ENCODE assay signal across 8 mouse cellular contexts in the genomic region with DNA sequence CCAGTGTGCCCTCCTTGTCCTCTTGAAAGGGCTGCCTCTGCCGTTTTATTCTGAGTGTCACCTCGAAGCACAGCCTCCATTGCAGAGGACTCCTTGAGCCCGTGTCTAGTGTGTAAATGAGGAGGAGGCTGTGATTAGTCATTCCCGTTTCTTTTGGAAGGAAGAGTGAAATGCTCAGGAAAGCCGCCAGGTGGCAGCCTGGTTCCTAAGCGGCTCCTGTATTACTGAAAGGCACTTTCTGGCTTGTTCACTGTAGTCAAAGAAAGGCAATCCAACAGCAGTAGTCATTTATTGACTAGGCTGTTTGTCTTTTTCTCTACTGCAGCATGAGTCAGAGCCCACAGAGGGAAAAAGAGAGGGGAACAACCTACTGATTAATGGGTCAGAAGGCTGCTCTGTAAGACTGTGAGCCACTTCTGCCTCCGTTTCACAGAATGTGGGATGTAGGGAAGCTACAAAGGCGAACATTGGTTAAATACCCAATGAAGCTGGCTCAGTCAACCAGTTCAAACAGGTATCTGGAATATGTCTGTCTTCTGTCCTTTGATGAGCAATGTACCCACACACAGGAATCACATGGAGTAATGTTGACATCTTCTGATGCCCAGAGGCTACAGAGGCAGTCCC.
A peak's percentile ranks its signal among the peaks of the same experiment; 100 is the strongest.
DNase-seq lines count a peak whose midpoint lies in the region; ATAC-seq and TF ChIP-seq lines count a peak whose summit lies in the region.

No protein-coding gene starts in this region.

- no peak for TF ChIP-seq EP300 in heart, adult 2 months (IDR thresholded peaks at IDR 0.05; ENCODE audit: insufficient read depth, low read depth, low read length)

- peak; percentile 81 to 86 for DNase-seq in adrenal gland, postnatal 36 days
- DNase-seq in heart, adult 2 months, result peak; percentile 72 to 78
- DNase-seq in kidney, adult 2 months, result peak; percentile 85
- peak; percentile 80 for DNase-seq in limb, embryonic 10.5 days (ENCODE audit: low spot score)
- DNase-seq in midbrain, embryonic 11.5 days (ENCODE audit: low spot score, missing footprints), result peak; percentile 97

- H3K9me3 ChIP-seq in embryonic facial prominence, embryonic 13.5 days, result no peaks in the 10 kb centered on the region
- no peaks in the 10 kb centered on the region for H3K9me3 ChIP-seq in limb, embryonic 10.5 days (replicated peaks)
- H3K9me3 ChIP-seq in midbrain, embryonic 11.5 days (ENCODE audit: control insufficient read depth, low read length), result no peaks in the 10 kb centered on the region

- intact Hi-C loops in heart, adult 2 months (cut with DNase I), result loop anchor here (2.0 to 5.0 kb wide), 3 partner anchors 865 to 1449 kb away; no protein-coding TSS in a partner anchor

- peak; percentile 86 for TF ChIP-seq CTCF in heart, adult 2 months (IDR thresholded peaks at IDR 0.05)
- TF ChIP-seq CTCF in kidney, adult 2 months (conservative IDR thresholded peaks at IDR 0.05; ENCODE audit: insufficient read depth, insufficient read length, low read depth, low read length), result peak; percentile 81
- peak; percentile 62; the same call in 1 of the 2 replicates for TF ChIP-seq CTCF in small intestine, adult 2 months (IDR thresholded peaks at IDR 0.05; ENCODE audit: extremely low read depth, insufficient read length, insufficient replicate concordance, low read depth, low read length)

- no peak overlapping the region for H3K9ac ChIP-seq in embryonic facial prominence, embryonic 13.5 days
- no peak overlapping the region for H3K9ac ChIP-seq in heart, adult 2 months (ENCODE audit: low read depth, low read length)
- H3K9ac ChIP-seq in midbrain, embryonic 11.5 days (ENCODE audit: low read length), result no peak overlapping the region; the same call in 1 of the 2 replicates

- peaks cover 17% of the 10 kb centered on the region; the same call in 1 of the 2 replicates for H3K27me3 ChIP-seq in embryonic facial prominence, embryonic 13.5 days
- H3K27me3 ChIP-seq in heart, adult 2 months (ENCODE audit: control insufficient read depth, insufficient read depth, low read length), result no peaks in the 10 kb centered on the region
- H3K27me3 ChIP-seq in kidney, adult 2 months (replicated peaks; ENCODE audit: control insufficient read depth, insufficient read depth, low read length), result no peaks in the 10 kb centered on the region
- no peaks in the 10 kb centered on the region for H3K27me3 ChIP-seq in limb, embryonic 10.5 days (ENCODE audit: low read depth, poor library complexity, severe bottlenecking)
- no peaks in the 10 kb centered on the region for H3K27me3 ChIP-seq in midbrain, embryonic 11.5 days (ENCODE audit: control insufficient read depth, insufficient read depth, low read length)
- H3K27me3 ChIP-seq in small intestine, adult 2 months (ENCODE audit: control insufficient read depth, insufficient read depth, low read length), result no peaks in the 10 kb centered on the region

- no peaks in the 10 kb centered on the region for H3K79me2 ChIP-seq in heart, adult 2 months (replicated peaks; ENCODE audit: control insufficient read depth, insufficient read depth, low read length)

- H3K4me1 ChIP-seq in embryonic facial prominence, embryonic 13.5 days, result peaks cover 8% of the 10 kb centered on the region; the same call in 1 of the 2 replicates
- peaks cover 2% of the 10 kb centered on the region for H3K4me1 ChIP-seq in heart, adult 2 months (ENCODE audit: control insufficient read depth, insufficient read depth, low read length)
- H3K4me1 ChIP-seq in kidney, adult 2 months (ENCODE audit: control insufficient read depth, insufficient read depth, low read length), result no peaks in the 10 kb centered on the region; the same call in 1 of the 2 replicates
- peaks cover 7% of the 10 kb centered on the region for H3K4me1 ChIP-seq in limb, embryonic 10.5 days
- H3K4me1 ChIP-seq in midbrain, embryonic 11.5 days (ENCODE audit: control insufficient read depth, insufficient read depth, low read length), result peaks cover 2% of the 10 kb centered on the region
- H3K4me1 ChIP-seq in small intestine, adult 2 months (ENCODE audit: control insufficient read depth, insufficient read depth, insufficient read length, low read length), result no peaks in the 10 kb centered on the region

- H3K4me3 ChIP-seq in embryonic facial prominence, embryonic 13.5 days, result 0 out of 2 replicates have a peak overlapping the region, but pooled peaks have one; percentile 14
- H3K4me3 ChIP-seq in heart, adult 2 months, result peak overlapping the region; percentile 13; the same call in 1 of the 2 replicates
- no peak overlapping the region for H3K4me3 ChIP-seq in kidney, adult 2 months (ENCODE audit: insufficient read depth, low read depth, low read length)
- peak overlapping the region; percentile 24; the same call in 1 of the 2 replicates for H3K4me3 ChIP-seq in limb, embryonic 10.5 days
- H3K4me3 ChIP-seq in midbrain, embryonic 11.5 days (ENCODE audit: low read depth, low read length), result 0 out of 2 replicates have a peak overlapping the region, but pooled peaks have one; percentile 5
- H3K4me3 ChIP-seq in small intestine, adult 2 months (ENCODE audit: low read depth, low read length), result peak overlapping the region; percentile 21; the same call in 1 of the 2 replicates

- H3K36me3 ChIP-seq in embryonic facial prominence, embryonic 13.5 days, result no peaks in the 10 kb centered on the region
- no peaks in the 10 kb centered on the region for H3K36me3 ChIP-seq in heart, adult 2 months (ENCODE audit: control insufficient read depth, insufficient read depth, low read length)
- no peaks in the 10 kb centered on the region for H3K36me3 ChIP-seq in kidney, adult 2 months (ENCODE audit: control insufficient read depth, insufficient read depth, low read length)
- H3K36me3 ChIP-seq in limb, embryonic 10.5 days, result no peaks in the 10 kb centered on the region
- no peaks in the 10 kb centered on the region for H3K36me3 ChIP-seq in midbrain, embryonic 11.5 days (ENCODE audit: control insufficient read depth, insufficient read depth, low read length)
- no peaks in the 10 kb centered on the region for H3K36me3 ChIP-seq in small intestine, adult 2 months (ENCODE audit: control insufficient read depth, insufficient read depth, low read length)

- 22% methylated on average over 8 of the region's 8 CpGs for WGBS in embryonic facial prominence, embryonic 13.5 days
- 22% methylated on average over 8 of the region's 8 CpGs for WGBS in heart, adult 2 months
- 13% methylated on average over 8 of the region's 8 CpGs for WGBS in kidney, adult 2 months
- WGBS in limb, embryonic 10.5 days, result 24% methylated on average over 8 of the region's 8 CpGs
- 24% methylated on average over 8 of the region's 8 CpGs for WGBS in midbrain, embryonic 11.5 days
- 11% methylated on average over 8 of the region's 8 CpGs for WGBS in small intestine, adult 2 months

- H3K27ac ChIP-seq in embryonic facial prominence, embryonic 13.5 days, result no peak overlapping the region
- no peak overlapping the region for H3K27ac ChIP-seq in heart, adult 2 months
- no peak overlapping the region for H3K27ac ChIP-seq in kidney, adult 2 months (ENCODE audit: insufficient read depth, low read depth, low read length)
- no peak overlapping the region for H3K27ac ChIP-seq in limb, embryonic 10.5 days
- H3K27ac ChIP-seq in midbrain, embryonic 11.5 days (ENCODE audit: low read depth, low read length), result no peak overlapping the region
- no peak overlapping the region for H3K27ac ChIP-seq in small intestine, adult 2 months (ENCODE audit: insufficient read depth, low read depth, low read length)

- H3K4me2 ChIP-seq in embryonic facial prominence, embryonic 13.5 days, result peak overlapping the region; percentile 50
- peak overlapping the region; percentile 33 for H3K4me2 ChIP-seq in midbrain, embryonic 11.5 days

- no peak for TF ChIP-seq POLR2A in heart, adult 2 months (IDR thresholded peaks at IDR 0.05; ENCODE audit: insufficient read depth, low read depth, low read length)
- TF ChIP-seq POLR2A in kidney, adult 2 months (IDR thresholded peaks at IDR 0.05; ENCODE audit: low read depth, low read length), result no peak
- TF ChIP-seq POLR2A in small intestine, adult 2 months (IDR thresholded peaks at IDR 0.05; ENCODE audit: low read depth, low read length), result no peak

- no peak for ATAC-seq in embryonic facial prominence, embryonic 13.5 days (ENCODE audit: insufficient number of reproducible peaks, insufficient read depth, low FRiP score, low TSS enrichment, low read depth)
- ATAC-seq in midbrain, embryonic 11.5 days (ENCODE audit: low FRiP score), result peak; percentile 78
- no peak for ATAC-seq in erythroblast, adult 5-6 weeks (replicated peaks; ENCODE audit: low FRiP score, poor library complexity, severe bottlenecking)
